Mouse (Mus musculus) mesoderm, embryonic 11.5 days (tissue): Measurements from ENCODE around the gene Bace2.
A peak's percentile ranks its signal among the peaks of the same experiment; 100 is the strongest.

ENCODE experiments used
- DNase-seq: peaks from one replicate; pipeline ENCODE4 v3.0.0-alpha.2; 2012; ENCODE audit warnings: low read depth, low spot score

Gene Bace2

GRCm38 (mm10) chr16:97401741-97402140, 45.2 kb downstream of the Bace2 start:
- no peak for DNase-seq

- no peak for DNase-seq
These were observed 45.8 kb downstream of the Bace2 start for GRCm38 (mm10) chr16:97402213-97402785.

GRCm38 (mm10) chr16:97405476-97406012, 49.0 kb downstream of the Bace2 start:
- no peak for DNase-seq

GRCm38 (mm10) chr16:97417896-97418542, 61.5 kb downstream of the Bace2 start:
- peak; percentile 82 for DNase-seq

- no peak for DNase-seq
These were observed 62.4 kb downstream of the Bace2 start for GRCm38 (mm10) chr16:97418749-97419453.

- no peak for DNase-seq
These were observed 65.1 kb downstream of the Bace2 start for GRCm38 (mm10) chr16:97421671-97422070.

- no peak for DNase-seq
These were observed 67.1 kb downstream of the Bace2 start for GRCm38 (mm10) chr16:97423627-97424026.

- no peak for DNase-seq
These were observed 71.5 kb downstream of the Bace2 start for GRCm38 (mm10) chr16:97428026-97428425.

- no peak for DNase-seq
These were observed 73.5 kb downstream of the Bace2 start for GRCm38 (mm10) chr16:97430091-97430490.

- no peak for DNase-seq
These were observed 74.8 kb downstream of the Bace2 start for GRCm38 (mm10) chr16:97431328-97431727.

GRCm38 (mm10) chr16:97434206-97434605, 77.7 kb downstream of the Bace2 start:
- DNase-seq: no peak

GRCm38 (mm10) chr16:97437448-97438056, 81.0 kb downstream of the Bace2 start:
- DNase-seq: no peak

- DNase-seq: no peak
These were observed 81.6 kb downstream of the Bace2 start for GRCm38 (mm10) chr16:97438191-97438590.

GRCm38 (mm10) chr16:97441967-97442366, 85.4 kb downstream of the Bace2 start:
- DNase-seq: no peak

- peak; percentile 84 for DNase-seq
These were observed 87.2 kb downstream of the Bace2 start for GRCm38 (mm10) chr16:97443670-97444263.

GRCm38 (mm10) chr16:97447386-97447785, 90.8 kb downstream of the Bace2 start:
- no peak for DNase-seq

GRCm38 (mm10) chr16:97459831-97460230, 103.3 kb downstream of the Bace2 start:
- no peak for DNase-seq

- no peak for DNase-seq
These were observed 104.7 kb downstream of the Bace2 start for GRCm38 (mm10) chr16:97461271-97461670.

- DNase-seq: peak; percentile 12
These were observed 106.1 kb downstream of the Bace2 start, which contains the start of gene Mx1 for GRCm38 (mm10) chr16:97462481-97463181. Gene Mx1 (minus strand): TSS chr16:97462907.

GRCm38 (mm10) chr16:97466182-97466957, 109.8 kb downstream of the Bace2 start:
- DNase-seq: peak; percentile 8
